Mouse (Mus musculus) telencephalon, adult 2 months (tissue): ENCODE results near the gene Gpr137c.

ENCODE experiments used
- DNase-seq: peaks from one replicate; pipeline ENCODE4 v3.0.0-alpha.2; 2011; ENCODE audit warnings: low read depth, low spot score

Gpr137c gene

DNA sequence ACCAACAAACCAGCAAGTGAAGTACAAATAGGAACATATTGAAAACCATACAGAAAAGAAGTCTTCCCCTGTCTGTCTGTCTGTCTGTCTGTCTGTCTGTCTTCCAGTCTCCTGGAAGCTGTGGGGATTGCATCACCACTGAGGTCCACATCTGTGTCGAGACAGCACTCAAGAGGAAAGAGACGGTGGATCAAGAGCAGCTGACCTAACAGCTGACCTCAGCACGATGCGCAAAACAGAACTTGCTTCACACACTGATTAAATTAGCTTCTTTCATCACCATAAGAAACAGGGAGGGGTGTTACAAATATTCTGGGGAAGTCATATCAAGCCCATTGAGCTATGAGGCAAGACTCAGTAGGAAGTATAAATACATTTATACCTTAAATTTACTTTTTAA lies 72.1 kb downstream of the Gpr137c start:
- no peak for DNase-seq

DNA sequence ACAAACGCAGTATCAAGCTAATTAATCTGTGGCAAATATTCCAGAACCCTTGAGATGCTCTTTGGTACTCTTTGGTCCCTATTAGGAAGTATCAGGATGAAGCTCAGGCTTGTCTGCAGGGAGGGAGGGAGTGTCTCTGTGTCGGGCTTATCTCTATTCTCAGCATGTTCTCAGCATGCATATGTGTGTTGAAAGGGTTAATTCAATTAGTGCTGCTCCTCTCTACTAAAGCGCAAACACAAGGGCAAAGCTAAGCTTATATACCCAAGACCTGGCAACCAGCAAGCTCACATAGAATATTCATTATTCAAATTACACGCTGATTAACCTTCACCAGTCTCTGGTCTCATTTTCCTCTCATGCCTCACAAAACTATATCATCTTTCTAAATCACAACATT lies 84.4 kb downstream of the Gpr137c start:
- no peak for DNase-seq

DNA sequence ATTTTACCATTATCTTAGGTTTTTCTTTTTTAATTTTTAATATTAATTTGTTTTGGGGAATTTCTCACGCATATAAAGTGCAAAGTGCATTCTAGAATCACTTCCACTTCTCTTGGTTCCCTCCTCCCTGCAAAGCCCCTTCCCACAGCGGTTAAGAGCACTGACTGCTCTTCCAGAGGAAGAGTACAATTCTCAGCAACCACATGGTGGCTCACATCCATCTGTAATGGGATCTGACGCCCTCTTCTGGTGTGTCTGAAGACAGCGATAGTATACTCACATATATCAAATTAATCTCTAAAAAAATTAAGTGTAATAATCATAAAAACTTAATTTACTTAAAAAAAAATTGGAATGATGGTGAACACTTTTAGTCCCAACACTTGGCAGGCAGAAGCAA lies 84.9 kb downstream of the Gpr137c start:
- no peak for DNase-seq

DNA sequence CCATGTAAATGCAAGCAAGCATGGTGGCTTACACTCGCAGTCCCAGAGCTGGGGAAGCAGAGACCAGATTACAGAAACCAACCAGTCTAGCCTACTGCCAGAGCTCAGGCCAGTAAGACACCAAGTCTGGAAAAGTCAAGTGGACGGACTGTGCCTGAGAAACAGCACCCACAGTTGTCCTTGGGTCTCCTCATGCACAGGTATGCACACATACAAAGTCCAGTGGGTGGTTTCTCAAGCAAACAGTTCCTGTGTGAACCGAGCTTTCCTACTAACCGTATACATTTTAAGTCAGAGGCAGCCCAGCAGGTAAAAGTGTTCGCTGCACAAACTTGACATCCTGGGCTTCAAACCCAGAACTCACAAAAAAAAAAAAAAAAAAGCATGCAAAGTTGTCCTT lies 86.3 kb downstream of the Gpr137c start:
- DNase-seq, result no peak

DNA sequence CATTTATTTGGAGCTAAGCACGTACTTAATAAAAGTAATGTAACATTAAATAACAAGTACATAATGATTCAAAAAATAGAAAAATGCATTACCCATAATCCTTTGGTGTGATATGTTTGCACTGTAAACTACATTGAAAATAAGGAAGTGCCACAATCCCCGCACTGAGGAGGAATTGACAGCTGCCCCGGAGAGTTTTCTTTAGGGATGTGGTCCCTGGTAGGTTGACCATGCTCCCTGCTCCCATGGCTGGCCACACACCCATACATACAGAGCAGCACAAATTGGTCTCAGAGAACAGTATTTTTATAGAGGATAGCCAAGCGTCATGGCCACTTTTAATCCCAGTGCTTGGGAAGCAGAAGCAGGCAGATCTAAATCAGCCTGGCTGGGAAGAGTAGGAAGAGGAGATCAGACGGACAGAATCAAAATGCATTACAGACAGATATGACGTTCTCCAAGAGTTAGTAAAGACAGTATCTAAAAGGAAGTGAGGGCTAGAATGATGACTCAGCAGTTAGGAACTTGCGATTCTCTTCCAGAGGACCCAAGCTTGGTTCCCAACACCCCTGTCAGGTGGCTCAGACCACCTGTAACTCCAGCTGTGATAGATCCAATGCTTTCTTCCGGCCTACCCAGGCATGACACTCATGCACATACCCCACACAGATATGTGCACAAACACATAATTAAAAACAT lies 88.3 kb downstream of the Gpr137c start:
- DNase-seq, result no peak

DNA sequence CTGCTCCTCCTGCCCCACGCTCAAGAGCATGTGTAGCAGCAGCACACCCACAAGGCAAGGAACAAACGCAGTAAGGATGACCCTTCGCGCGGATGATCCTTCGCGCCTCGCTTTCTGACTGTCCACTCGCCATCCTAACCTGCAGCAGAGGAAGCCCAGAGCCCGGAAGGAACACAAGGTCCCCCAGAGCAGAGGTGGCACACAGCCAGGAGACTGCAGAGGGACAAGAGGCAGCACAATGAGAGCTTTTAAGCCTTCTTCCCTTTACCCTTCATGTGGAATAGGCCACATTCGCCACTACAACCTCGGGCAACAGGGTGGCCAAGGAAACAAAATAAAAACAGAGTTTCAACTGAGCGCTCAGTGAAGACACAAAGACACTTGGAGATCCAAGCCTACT lies 90.1 kb downstream of the Gpr137c start:
- no peak for DNase-seq

DNA sequence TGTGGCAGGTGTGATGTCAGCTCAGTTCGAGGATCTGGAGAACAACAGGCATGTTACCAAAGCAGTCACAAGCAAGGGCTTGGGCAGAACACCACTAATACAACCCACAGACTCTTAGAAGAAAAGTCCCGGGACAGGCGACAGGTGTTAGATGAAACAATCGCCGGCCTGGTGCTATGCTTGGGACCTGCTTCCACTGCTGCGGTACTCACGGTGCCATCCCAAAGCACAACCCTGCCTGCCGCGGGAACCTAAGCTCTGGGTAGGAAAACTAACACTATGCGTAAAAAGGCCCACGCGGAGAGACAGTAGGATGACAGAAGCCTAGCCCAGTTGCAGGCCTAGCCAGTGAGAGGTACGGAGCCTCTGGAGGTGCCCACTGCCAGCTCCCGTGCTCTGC lies 90.6 kb downstream of the Gpr137c start:
- no peak for DNase-seq

DNA sequence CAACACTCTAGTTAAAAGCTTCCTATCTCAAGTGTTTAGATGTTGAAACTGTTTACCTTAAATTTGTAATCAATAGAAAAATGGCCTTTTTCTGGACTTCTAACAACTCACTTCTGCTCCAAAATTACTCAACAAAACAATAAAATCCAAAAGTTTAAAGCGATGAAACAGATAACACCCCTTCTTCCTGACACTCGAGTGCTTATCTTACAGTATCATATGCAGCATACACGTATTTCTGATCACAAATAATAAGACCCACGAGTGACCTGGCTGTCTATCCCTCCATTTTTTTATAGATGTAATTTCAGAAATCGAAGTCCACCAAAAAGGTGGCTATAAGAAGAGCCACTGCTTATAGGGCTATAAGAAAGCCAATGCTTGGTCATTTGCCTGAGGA lies 97.4 kb downstream of the Gpr137c start:
- DNase-seq, result no peak

DNA sequence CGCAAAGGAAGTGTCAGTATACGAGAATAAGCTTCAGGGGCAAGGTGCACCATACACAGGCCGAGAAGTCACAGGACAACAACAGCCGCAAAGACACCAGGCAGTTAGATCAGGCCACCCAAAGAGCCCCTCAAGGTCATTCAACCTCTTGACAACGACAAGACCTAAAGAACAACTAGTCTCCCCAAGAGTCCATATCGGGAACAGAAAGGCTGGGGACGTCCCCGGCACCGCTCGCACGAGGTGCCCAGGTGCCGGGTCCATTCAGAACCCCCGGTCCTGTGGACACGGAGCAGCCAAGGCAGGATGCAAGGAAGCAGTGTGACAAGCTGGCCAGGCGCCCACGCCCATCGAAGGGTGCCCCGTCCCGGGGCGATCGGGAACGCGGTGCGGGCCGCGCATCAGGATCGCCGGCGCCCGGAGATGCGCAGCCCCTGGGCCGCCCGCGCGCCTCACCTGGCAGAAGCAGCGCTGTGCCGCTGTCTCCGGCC lies 98.4 kb downstream of the Gpr137c start:
- no peak for DNase-seq

DNA sequence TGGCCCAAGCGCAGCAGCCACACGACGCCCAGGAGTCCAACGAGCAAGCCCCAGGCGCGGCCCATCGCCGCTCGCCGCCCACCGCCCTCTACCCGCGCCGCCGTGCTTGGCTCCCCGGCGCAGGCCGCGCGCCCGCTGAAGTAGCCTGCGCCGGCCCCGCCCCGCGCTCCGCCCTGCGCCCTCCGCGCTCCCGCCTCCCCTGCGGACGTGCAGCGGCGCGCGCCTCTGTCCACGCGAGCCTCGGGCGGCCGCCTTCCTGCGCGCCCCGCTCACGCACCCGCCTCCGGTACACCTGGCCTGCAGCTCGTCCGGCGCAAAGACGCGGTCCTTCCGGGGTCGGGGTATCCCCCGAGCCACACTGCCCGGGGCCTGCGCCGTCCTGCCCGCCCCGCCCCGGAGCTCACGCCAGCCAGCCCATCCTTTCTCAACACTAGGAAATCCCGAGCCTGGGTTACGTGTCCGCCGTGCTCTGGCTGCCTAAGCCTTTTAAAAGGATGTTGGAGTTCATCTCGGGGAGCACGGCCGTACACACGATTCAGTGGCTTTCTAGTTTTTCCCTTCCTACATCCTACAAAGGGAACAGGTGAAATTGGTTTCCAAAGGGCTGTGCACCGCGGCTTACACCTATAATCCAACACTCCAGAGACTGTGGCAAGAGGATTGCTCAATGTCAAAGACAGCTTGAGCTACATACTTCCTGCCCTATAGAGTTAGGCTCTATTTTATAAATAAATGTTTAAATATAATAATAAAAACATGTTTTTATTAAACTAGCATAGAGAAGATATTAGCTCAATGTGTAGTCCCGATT lies 99.1 kb downstream of the Gpr137c start, which contains the start of gene Ero1l:
Gene Ero1l, minus strand, starts transcription at position 346 of the 811 bp plus-strand sequence.
- peak; percentile 45 for DNase-seq

DNA sequence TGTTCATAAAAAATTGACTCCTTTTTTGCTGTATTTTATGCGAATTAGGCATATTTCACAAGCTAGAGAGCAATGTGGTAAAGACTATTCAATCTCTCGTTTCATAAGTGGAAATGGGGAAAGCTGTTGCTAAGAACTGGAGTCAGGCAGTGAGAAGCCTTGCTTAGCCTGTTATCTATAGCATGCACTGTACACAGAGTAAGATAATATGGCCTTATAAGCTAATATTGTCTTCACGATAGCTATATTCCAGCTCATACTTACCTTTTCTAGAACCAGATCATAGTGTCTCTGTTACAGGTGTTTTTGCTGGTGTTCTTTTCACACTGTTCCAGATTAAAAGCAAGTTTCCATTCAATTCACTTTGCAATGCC lies 99.7 kb downstream of the Gpr137c start:
- DNase-seq, result no peak

DNA sequence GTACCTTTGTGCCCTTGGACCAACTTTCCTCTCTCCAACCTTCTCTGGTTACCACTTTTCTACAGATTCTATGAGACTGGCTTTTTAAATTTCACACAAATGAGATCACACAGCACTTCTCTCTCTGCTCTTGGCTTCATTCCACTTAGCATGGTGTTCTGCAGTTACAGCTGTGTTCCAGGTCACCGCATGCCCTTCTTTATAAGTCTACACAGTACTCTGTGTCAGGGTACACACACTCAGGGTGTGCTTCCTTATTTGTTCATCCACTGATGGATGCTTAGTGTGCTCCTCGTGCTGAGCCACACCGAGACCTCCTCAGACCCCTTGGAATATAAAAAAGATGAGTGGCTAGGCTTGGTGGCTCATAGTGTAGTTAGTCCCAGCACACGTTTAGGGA lies 100.6 kb downstream of the Gpr137c start:
- no peak for DNase-seq

DNA sequence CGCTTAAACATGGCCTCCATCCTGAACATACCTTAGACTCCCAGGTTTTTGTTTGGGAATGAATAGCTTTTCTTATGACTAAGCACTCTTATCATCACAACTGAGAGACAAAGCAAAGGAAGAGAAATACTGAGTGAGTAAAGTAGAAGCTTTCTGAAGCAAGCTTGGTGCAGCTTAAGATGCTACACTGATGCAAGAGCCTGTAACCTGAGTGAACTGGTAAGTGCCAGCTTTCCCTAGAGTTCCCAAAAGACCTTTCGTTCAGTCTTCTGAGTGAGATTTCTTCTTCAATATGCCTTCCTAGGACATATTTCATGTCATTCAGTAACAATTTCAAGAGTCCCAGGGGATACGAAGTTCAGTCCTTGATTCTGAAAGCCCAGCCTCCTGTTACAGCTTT lies 101.5 kb downstream of the Gpr137c start:
- DNase-seq, result no peak

DNA sequence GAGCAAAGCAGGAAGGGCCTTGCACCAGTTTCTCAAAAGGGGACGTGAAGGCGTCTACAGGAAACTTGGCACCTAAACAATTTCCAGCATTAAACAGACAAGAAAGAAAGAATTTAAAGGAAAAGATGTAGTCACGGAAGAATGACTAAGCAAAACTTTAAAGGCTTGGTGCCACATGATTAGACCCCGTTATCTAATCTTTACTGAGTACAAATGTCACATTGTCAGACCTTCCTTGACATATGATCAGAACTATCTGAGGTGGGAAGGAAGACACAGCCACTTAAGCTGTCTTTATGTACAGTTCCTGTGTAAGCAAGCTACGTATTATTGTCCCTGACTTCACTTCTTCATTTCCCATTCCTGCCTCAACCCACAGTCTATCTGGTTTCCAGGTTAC lies 102.1 kb downstream of the Gpr137c start:
- DNase-seq, result peak; percentile 33

DNA sequence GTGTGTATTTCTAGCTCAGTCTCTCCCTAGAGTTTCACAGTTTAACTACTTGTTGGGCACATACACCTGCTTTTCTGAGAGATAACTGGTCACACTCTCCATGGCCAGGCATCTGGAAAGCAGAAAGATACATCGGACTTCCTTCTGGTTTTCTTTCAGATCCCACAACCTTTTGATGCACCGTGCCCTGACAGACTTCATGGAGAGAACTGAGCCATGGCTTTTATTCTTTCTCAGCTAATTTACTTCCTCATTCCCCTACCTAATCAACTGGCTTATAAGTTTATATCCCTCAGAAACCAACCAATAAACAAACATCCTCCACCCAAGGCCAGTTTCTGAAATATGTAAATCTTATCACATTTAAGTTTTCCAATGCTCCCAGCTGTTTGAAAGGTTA lies 102.9 kb downstream of the Gpr137c start:
- no peak for DNase-seq

DNA sequence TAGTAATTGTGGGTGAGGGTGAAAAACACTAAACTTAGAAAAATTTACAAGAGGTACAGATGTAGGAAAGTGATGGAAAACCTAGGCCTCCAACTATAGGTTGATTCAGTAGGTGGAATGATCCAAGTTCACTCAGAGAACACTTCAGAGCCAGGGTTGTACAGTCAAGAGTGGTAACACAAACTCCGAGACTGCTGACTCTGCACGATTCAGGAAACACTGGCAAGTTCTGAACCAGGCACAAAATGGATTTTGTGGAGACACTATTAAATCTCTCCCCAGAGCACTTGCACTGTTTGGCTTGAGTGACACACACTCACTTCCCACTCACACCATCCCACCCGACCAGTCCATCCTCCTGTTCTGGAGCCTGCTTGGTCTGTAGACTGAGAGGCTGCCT lies 103.8 kb downstream of the Gpr137c start:
- DNase-seq, result no peak

DNA sequence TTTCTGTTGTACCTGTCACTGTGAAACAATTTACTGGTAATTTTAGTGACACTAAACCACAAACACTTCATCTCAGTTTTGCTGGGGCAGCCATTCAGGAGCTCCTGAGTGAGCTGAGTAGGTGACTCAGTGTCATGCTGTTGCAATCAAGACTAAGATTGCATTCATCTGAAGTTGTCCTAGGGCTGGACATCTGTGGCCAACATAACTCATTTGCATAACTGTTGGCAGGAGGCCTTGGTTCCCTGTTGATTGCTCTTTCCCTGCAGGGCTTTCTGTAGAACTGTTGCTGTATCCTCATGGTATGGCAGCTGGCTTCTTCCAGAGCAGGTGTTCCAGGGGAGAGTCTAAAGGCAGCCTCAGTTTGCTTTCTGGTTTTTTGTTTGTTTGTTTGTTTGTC lies 106.0 kb downstream of the Gpr137c start:
- no peak for DNase-seq

DNA sequence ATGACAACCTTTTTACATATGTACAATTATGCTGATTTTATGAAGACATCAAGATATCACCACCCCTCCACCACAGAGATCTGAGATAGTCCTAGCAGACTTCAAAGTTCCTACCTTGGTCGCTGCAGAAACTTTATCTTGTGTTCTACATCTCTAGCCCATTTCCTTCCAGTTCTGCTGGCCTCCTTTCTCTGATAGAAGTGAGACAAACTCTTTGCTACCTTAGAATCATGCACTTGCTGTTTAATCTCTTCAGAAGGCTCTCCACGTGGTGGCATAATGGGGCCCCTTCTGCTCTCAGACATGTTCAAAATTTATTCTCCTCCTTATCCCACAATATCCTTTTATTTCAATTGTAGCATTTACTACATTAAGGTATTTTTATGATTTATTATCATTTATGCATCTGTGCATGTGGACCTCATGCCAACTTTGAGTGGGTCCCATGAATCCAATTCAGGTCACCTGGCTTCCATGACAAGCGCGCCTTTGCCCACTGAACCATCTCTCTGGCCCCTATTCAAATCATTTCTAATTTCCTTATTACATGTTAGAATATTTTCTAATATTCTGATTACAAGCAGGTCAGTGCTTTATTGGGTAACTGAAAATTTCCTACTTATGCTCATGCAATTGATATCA lies 108.7 kb downstream of the Gpr137c start:
- no peak for DNase-seq

DNA sequence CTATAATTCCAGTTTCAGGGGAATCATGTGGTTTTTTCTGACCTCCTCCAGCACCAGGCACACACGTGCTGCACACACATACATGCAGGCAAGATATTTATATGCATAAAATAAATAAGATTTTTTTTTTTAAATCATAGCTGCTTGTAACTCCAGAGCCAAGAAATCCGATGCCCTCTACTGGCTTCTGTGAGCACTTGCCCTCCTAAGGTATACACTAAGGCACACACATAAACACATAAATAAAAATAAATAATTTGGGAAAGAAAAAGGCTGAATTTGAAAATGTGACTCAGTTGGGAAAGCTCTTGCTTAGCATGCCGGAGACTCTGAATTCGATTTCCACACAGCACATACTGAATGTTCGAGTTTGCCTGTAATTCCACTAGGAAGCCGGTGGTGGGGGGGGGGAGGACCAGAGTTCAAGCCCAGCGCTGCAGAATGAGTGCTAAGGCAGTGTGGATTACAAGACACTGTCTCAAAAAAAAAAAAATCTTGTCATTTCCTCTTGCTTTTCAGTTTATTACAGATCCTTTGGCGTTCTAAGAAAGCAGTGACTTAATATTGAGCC lies 109.6 kb downstream of the Gpr137c start:
- DNase-seq, result no peak

DNA sequence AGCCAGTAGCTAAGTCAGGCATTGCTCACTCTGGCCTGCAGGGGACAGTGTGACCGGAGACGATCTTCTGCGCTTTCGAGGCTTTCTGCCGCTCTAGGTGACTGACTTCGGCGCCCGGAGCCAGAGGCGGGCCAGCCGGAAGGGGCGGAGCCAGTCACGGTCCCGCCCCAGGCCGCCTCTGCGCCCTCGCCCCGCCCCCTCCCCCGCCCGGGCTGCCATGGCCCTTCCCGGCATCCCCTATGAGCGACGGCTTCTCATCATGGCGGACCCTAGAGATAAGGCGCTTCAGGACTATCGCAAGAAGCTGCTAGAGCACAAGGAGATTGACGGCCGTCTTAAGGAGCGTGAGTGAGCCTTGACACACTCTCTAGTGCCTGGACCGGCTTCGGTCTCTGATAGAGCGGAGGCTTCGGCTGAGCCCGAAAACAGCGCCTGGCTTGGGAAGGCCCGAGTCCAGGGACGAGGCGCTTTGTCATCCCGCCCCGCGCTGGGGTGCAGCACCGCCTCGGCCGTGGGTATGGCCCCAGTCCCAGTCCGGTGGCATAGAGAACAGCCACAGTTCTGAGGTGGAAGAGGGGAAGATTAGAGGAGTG lies 110.2 kb downstream of the Gpr137c start, which contains the start of gene Psmc6:
Gene Psmc6, plus strand, starts transcription at position 200 of the 593 bp plus-strand sequence.
- DNase-seq, result peak; percentile 92
